Mouse (Mus musculus): ENCODE measurements at regions not wholly inside any gene's neighbourhood (a gene's known extent, or its start where the extent isn't known, plus 50 kb on each side); places are given as distances from the start of the nearest gene placed in this dataset.

GRCm38 (mm10) chr5:126431748-126432147 is 809.9 kb upstream of the Tmem132c start:
- Histone ChIP-seq H3K4me2 (ENCODE audit: low read length) (no peak overlapping the region), H3K36me3 (ENCODE audit: control insufficient read depth, insufficient read depth, low read length) (no peaks in the 10 kb centered on the region)

GRCm38 (mm10) chr5:126438696-126439095 is 802.9 kb upstream of the Tmem132c start:
- no peaks in the 10 kb centered on the region for H3K4me1 ChIP-seq (ENCODE audit: control insufficient read depth in 2 of 2, insufficient read depth in 2 of 2, low read length in 2 of 2)
- H3K36me3 ChIP-seq (ENCODE audit: control insufficient read depth, insufficient read depth, low read length): no peaks in the 10 kb centered on the region
- no peak overlapping the region for H3K9ac ChIP-seq (ENCODE audit: low read length)
- 88% methylated on average over 1 of the region's 1 CpGs for WGBS
- no peaks in the 10 kb centered on the region for H3K9me3 ChIP-seq (ENCODE audit: control insufficient read depth, low read length)
- no peak overlapping the region for H3K27ac ChIP-seq (replicated peaks in 1 of 2; ENCODE audit: control insufficient read depth in 1 of 2, insufficient read depth in 1 of 2, low read depth in 2 of 2, low read length in 2 of 2)
- no peaks in the 10 kb centered on the region for H3K27me3 ChIP-seq (ENCODE audit: control insufficient read depth, insufficient read depth, low read length)
- no peak overlapping the region for H3K4me3 ChIP-seq (ENCODE audit: control insufficient read depth in 1 of 2, insufficient read depth in 1 of 2, low read depth in 1 of 2, low read length in 2 of 2)
- no peak for ATAC-seq (ENCODE audit: insufficient number of reproducible peaks, insufficient read depth, low FRiP score, low read depth)
- no peak overlapping the region for H3K4me2 ChIP-seq (ENCODE audit: low read length)

More at GRCm38 (mm10) chr5:126431748-126432147, 809.9 kb upstream of the Tmem132c start:
- H3K4me3 ChIP-seq (ENCODE audit: control insufficient read depth in 1 of 2, insufficient read depth in 1 of 2, low read depth in 1 of 2, low read length in 2 of 2): no peak overlapping the region
- H3K9me3 ChIP-seq (ENCODE audit: control insufficient read depth, low read length): peaks cover 8% of the 10 kb centered on the region
- 73% methylated on average over 1 of the region's 1 CpGs for WGBS
- H3K9ac ChIP-seq (ENCODE audit: low read length): no peak overlapping the region
- no peak overlapping the region for H3K27ac ChIP-seq (replicated peaks in 1 of 2; ENCODE audit: control insufficient read depth in 1 of 2, insufficient read depth in 1 of 2, low read depth in 2 of 2, low read length in 2 of 2)
- ATAC-seq (ENCODE audit: insufficient number of reproducible peaks, insufficient read depth, low FRiP score, low read depth): no peak
- no peaks in the 10 kb centered on the region for H3K27me3 ChIP-seq (ENCODE audit: control insufficient read depth, insufficient read depth, low read length)
- H3K4me1 ChIP-seq (ENCODE audit: control insufficient read depth in 2 of 2, insufficient read depth in 2 of 2, low read length in 2 of 2): no peaks in the 10 kb centered on the region

- 85% methylated on average over 1 of the region's 1 CpGs for WGBS
- Histone ChIP-seq H3K27ac (replicated peaks in 1 of 2; ENCODE audit: control insufficient read depth in 1 of 2, insufficient read depth in 1 of 2, low read depth in 2 of 2, low read length in 2 of 2) (no peak overlapping the region), H3K9me3 (ENCODE audit: control insufficient read depth, low read length) (no peaks in the 10 kb centered on the region), H3K9ac (ENCODE audit: low read length) (no peak overlapping the region), H3K4me1 (ENCODE audit: control insufficient read depth in 2 of 2, insufficient read depth in 2 of 2, low read length in 2 of 2) (no peaks in the 10 kb centered on the region), H3K4me3 (ENCODE audit: control insufficient read depth in 1 of 2, insufficient read depth in 1 of 2, low read depth in 1 of 2, low read length in 2 of 2) (no peak overlapping the region), H3K4me2 (ENCODE audit: low read length) (no peak overlapping the region), H3K36me3 (ENCODE audit: control insufficient read depth, insufficient read depth, low read length) (no peaks in the 10 kb centered on the region), H3K27me3 (ENCODE audit: control insufficient read depth, insufficient read depth, low read length) (no peaks in the 10 kb centered on the region)
- no peak for ATAC-seq (ENCODE audit: insufficient number of reproducible peaks, insufficient read depth, low FRiP score, low read depth)
Observed at GRCm38 (mm10) chr5:126440516-126440915, 801.1 kb upstream of the Tmem132c start.

- H3K4me3 ChIP-seq (ENCODE audit: control insufficient read depth in 1 of 2, insufficient read depth in 1 of 2, low read depth in 1 of 2, low read length in 2 of 2): no peak overlapping the region
- H3K27me3 ChIP-seq (ENCODE audit: control insufficient read depth, insufficient read depth, low read length): no peaks in the 10 kb centered on the region
- no peak overlapping the region for H3K9ac ChIP-seq (ENCODE audit: low read length)
- peaks cover 3% of the 10 kb centered on the region; the same call in 1 of the 2 replicates for H3K9me3 ChIP-seq (ENCODE audit: control insufficient read depth, low read length)
- ATAC-seq (ENCODE audit: insufficient number of reproducible peaks, insufficient read depth, low FRiP score, low read depth): no peak
- no peak overlapping the region for H3K4me2 ChIP-seq (ENCODE audit: low read length)
- 68% methylated on average over 3 of the region's 3 CpGs for WGBS
- no peaks in the 10 kb centered on the region for H3K36me3 ChIP-seq (ENCODE audit: control insufficient read depth, insufficient read depth, low read length)
- no peak overlapping the region for H3K27ac ChIP-seq (replicated peaks in 1 of 2; ENCODE audit: control insufficient read depth in 1 of 2, insufficient read depth in 1 of 2, low read depth in 2 of 2, low read length in 2 of 2)
- no peaks in the 10 kb centered on the region for H3K4me1 ChIP-seq (ENCODE audit: control insufficient read depth in 2 of 2, insufficient read depth in 2 of 2, low read length in 2 of 2)
Observed at GRCm38 (mm10) chr5:126475761-126476160, 765.8 kb upstream of the Tmem132c start.

GRCm38 (mm10) chr5:126522076-126522475 is 719.5 kb upstream of the Tmem132c start:
- ATAC-seq (ENCODE audit: insufficient number of reproducible peaks, insufficient read depth, low FRiP score, low read depth): no peak
- no peaks in the 10 kb centered on the region for H3K9me3 ChIP-seq (ENCODE audit: control insufficient read depth, low read length)
- no peaks in the 10 kb centered on the region for H3K27me3 ChIP-seq (ENCODE audit: control insufficient read depth, insufficient read depth, low read length)
- no peak overlapping the region for H3K27ac ChIP-seq (replicated peaks in 1 of 2; ENCODE audit: control insufficient read depth in 1 of 2, insufficient read depth in 1 of 2, low read depth in 2 of 2, low read length in 2 of 2)
- no peaks in the 10 kb centered on the region for H3K36me3 ChIP-seq (ENCODE audit: control insufficient read depth, insufficient read depth, low read length)
- H3K4me3 ChIP-seq (ENCODE audit: control insufficient read depth in 1 of 2, insufficient read depth in 1 of 2, low read depth in 1 of 2, low read length in 2 of 2): no peak overlapping the region
- H3K9ac ChIP-seq (ENCODE audit: low read length): no peak overlapping the region
- H3K4me1 ChIP-seq (ENCODE audit: control insufficient read depth in 2 of 2, insufficient read depth in 2 of 2, low read length in 2 of 2): 0 out of 4 replicates have a peak, but pooled peaks cover 0 to 3% of the 10 kb centered on the region in 2 experiments
- no peak overlapping the region for H3K4me2 ChIP-seq (ENCODE audit: low read length)
- WGBS: 66% methylated on average over 4 of the region's 4 CpGs

- 72% methylated on average over 4 of the region's 4 CpGs for WGBS
- Histone ChIP-seq H3K9me3 (ENCODE audit: control insufficient read depth, low read length) (no peaks in the 10 kb centered on the region), H3K27ac (replicated peaks in 1 of 2; ENCODE audit: control insufficient read depth in 1 of 2, insufficient read depth in 1 of 2, low read depth in 2 of 2, low read length in 2 of 2) (no peak overlapping the region), H3K4me1 (ENCODE audit: control insufficient read depth in 2 of 2, insufficient read depth in 2 of 2, low read length in 2 of 2) (0 out of 4 replicates have a peak, but pooled peaks cover 0 to 3% of the 10 kb centered on the region in 2 experiments), H3K27me3 (ENCODE audit: control insufficient read depth, insufficient read depth, low read length) (no peaks in the 10 kb centered on the region), H3K9ac (ENCODE audit: low read length) (no peak overlapping the region), H3K4me3 (ENCODE audit: control insufficient read depth in 1 of 2, insufficient read depth in 1 of 2, low read depth in 1 of 2, low read length in 2 of 2) (no peak overlapping the region), H3K36me3 (ENCODE audit: control insufficient read depth, insufficient read depth, low read length) (no peaks in the 10 kb centered on the region), H3K4me2 (ENCODE audit: low read length) (no peak overlapping the region)
- no peak for ATAC-seq (ENCODE audit: insufficient number of reproducible peaks, insufficient read depth, low FRiP score, low read depth)
Observed at GRCm38 (mm10) chr5:126525863-126526262, 715.7 kb upstream of the Tmem132c start.

GRCm38 (mm10) chr5:126530806-126531527 is 710.6 kb upstream of the Tmem132c start:
- Histone ChIP-seq H3K36me3 (ENCODE audit: control insufficient read depth, insufficient read depth, low read length) (no peaks in the 10 kb centered on the region), H3K9me3 (ENCODE audit: control insufficient read depth, low read length) (no peaks in the 10 kb centered on the region), H3K4me3 (ENCODE audit: control insufficient read depth in 1 of 2, insufficient read depth in 1 of 2, low read depth in 1 of 2, low read length in 2 of 2) (no peak overlapping the region), H3K27ac (replicated peaks in 1 of 2; ENCODE audit: control insufficient read depth in 1 of 2, insufficient read depth in 1 of 2, low read depth in 2 of 2, low read length in 2 of 2) (no peak overlapping the region), H3K4me2 (ENCODE audit: low read length) (no peak overlapping the region), H3K9ac (ENCODE audit: low read length) (no peak overlapping the region), H3K4me1 (ENCODE audit: control insufficient read depth in 2 of 2, insufficient read depth in 2 of 2, low read length in 2 of 2) (no peaks in the 10 kb centered on the region), H3K27me3 (ENCODE audit: control insufficient read depth, insufficient read depth, low read length) (no peaks in the 10 kb centered on the region)
- no peak for ATAC-seq (ENCODE audit: insufficient number of reproducible peaks, insufficient read depth, low FRiP score, low read depth)
- WGBS: 51% methylated on average over 5 of the region's 5 CpGs

- ATAC-seq (ENCODE audit: insufficient number of reproducible peaks, insufficient read depth, low FRiP score, low read depth): no peak
- Histone ChIP-seq H3K27ac (replicated peaks in 1 of 2; ENCODE audit: control insufficient read depth in 1 of 2, insufficient read depth in 1 of 2, low read depth in 2 of 2, low read length in 2 of 2) (no peak overlapping the region), H3K27me3 (ENCODE audit: control insufficient read depth, insufficient read depth, low read length) (no peaks in the 10 kb centered on the region), H3K4me2 (ENCODE audit: low read length) (no peak overlapping the region), H3K9me3 (ENCODE audit: control insufficient read depth, low read length) (no peaks in the 10 kb centered on the region), H3K4me1 (ENCODE audit: control insufficient read depth in 2 of 2, insufficient read depth in 2 of 2, low read length in 2 of 2) (no peaks in the 10 kb centered on the region), H3K36me3 (ENCODE audit: control insufficient read depth, insufficient read depth, low read length) (no peaks in the 10 kb centered on the region), H3K9ac (ENCODE audit: low read length) (no peak overlapping the region), H3K4me3 (ENCODE audit: control insufficient read depth in 1 of 2, insufficient read depth in 1 of 2, low read depth in 1 of 2, low read length in 2 of 2) (no peak overlapping the region)
- WGBS: 76% methylated on average over 5 of the region's 5 CpGs
Observed at GRCm38 (mm10) chr5:126531528-126531894, 710.1 kb upstream of the Tmem132c start.
